Mouse (Mus musculus) left cerebral cortex, adult 6 months (tissue): ENCODE data around the gene Nkiras1. TPM values are rescaled to one million over a fixed set of nuclear protein-coding genes. Genes with fewer than 3 reads are reported as not detected.

Experiments used
- long read RNA-seq, 2 experiments: library from polyadenylated mRNA; unstranded; transcript quantifications; one replicate each; pipeline ENCODE4 v2.0.0; 2019 to 2020
- polyA plus RNA-seq: library from polyadenylated mRNA; unstranded; fragments of <200 nt; fragmentation: Nextera tagmentation; gene quantifications from 2 replicates; pipeline ENCODE4 v1.2.3, GENCODE M21; 2021

Nkiras1 gene
- 137 and 173 TPM in 2 replicates for polyA plus RNA-seq
- long read RNA-seq, experiment 1, full-length matches to known transcripts, result 136 of 164 reads
- long read RNA-seq, experiment 1, partial matches to known transcripts, result 7 of 164 reads
- long read RNA-seq, experiment 1, other reads (novel, unspliced or antisense), result 21 of 164 reads
- long read RNA-seq, experiment 2, full-length matches to known transcripts, result 215 of 263 reads
- long read RNA-seq, experiment 2, partial matches to known transcripts, result 29 of 263 reads
- long read RNA-seq, experiment 2, other reads (novel, unspliced or antisense), result 19 of 263 reads

GRCm38 (mm10) chr14:18270529-18271441 is at the start of gene Nkiras1, which contains the start of gene Rpl15:
TSS of gene Nkiras1 (plus strand) at chr14:18271136.
TSS of gene Rpl15 (minus strand) at chr14:18271391.

GRCm38 (mm10) chr14:18238750-18239731 is 31.9 kb upstream of the Nkiras1 start, which contains the start of gene Nr1d2:
TSS of gene Nr1d2 (minus strand) at chr14:18239127.

GRCm38 (mm10) chr14:18331693-18332131 is 60.8 kb downstream of the Nkiras1 start, which contains the start of gene Ube2e1:
TSS of gene Ube2e1 (minus strand) at chr14:18331859.

Other genes with a start within 250 kb of the Nkiras1 start
- gene Nr1d2, start 32.0 kb upstream of the Nkiras1 start, polyA plus RNA-seq, result 20.3 and 23.7 TPM in 2 replicates
- gene Rpl15, start 255 bp downstream of the Nkiras1 start, polyA plus RNA-seq, result 758 and 920 TPM in 2 replicates
- 45.7 and 57.2 TPM in 2 replicates for gene Ube2e1, start 60.7 kb downstream of the Nkiras1 start, polyA plus RNA-seq